Mouse (Mus musculus): ENCODE measurements around the gene Gemin4. TPM values are rescaled to one million over a fixed set of nuclear protein-coding genes. Genes with fewer than 3 reads are reported as not detected.
"Not testable (repeated sequence)": the region's sequence is repeated elsewhere in the genome, so short reads cannot be mapped to it uniquely, and the experiment has no call there.

Gene Gemin4
- polyA plus RNA-seq, 1 experiment from 2014 or later: 65.6 TPM

- Histone ChIP-seq H3K4me1 (peaks cover 27% of the 10 kb centered on the region), H3K27ac (no peak overlapping the region), H3K4me3 (no peak overlapping the region), H3K9me3 (no peaks in the 10 kb centered on the region), H3K36me3 (replicated peaks) (peaks cover 47% of the 10 kb centered on the region), H3K27me3 (ENCODE audit: poor library complexity, severe bottlenecking) (no peaks in the 10 kb centered on the region)
- DNase-seq (ENCODE audit: extremely low spot score, low spot score): no peak
Observed at GRCm38 (mm10) chr11:76246439-76246838, 29.0 kb upstream of the Gemin4 start.

GRCm38 (mm10) chr11:76243811-76244546, 26.5 kb upstream of the Gemin4 start:
- Histone ChIP-seq H3K4me1 (peaks cover 27% of the 10 kb centered on the region), H3K27ac (peak overlapping the region; percentile 90), H3K27me3 (ENCODE audit: poor library complexity, severe bottlenecking) (no peaks in the 10 kb centered on the region), H3K9me3 (no peaks in the 10 kb centered on the region), H3K36me3 (replicated peaks) (peaks cover 42% of the 10 kb centered on the region), H3K4me3 (peak overlapping the region; percentile 74)
- DNase-seq (ENCODE audit: extremely low spot score, low spot score): no peak
- WGBS: 4% methylated on average over 34 of the region's 34 CpGs

DNA sequence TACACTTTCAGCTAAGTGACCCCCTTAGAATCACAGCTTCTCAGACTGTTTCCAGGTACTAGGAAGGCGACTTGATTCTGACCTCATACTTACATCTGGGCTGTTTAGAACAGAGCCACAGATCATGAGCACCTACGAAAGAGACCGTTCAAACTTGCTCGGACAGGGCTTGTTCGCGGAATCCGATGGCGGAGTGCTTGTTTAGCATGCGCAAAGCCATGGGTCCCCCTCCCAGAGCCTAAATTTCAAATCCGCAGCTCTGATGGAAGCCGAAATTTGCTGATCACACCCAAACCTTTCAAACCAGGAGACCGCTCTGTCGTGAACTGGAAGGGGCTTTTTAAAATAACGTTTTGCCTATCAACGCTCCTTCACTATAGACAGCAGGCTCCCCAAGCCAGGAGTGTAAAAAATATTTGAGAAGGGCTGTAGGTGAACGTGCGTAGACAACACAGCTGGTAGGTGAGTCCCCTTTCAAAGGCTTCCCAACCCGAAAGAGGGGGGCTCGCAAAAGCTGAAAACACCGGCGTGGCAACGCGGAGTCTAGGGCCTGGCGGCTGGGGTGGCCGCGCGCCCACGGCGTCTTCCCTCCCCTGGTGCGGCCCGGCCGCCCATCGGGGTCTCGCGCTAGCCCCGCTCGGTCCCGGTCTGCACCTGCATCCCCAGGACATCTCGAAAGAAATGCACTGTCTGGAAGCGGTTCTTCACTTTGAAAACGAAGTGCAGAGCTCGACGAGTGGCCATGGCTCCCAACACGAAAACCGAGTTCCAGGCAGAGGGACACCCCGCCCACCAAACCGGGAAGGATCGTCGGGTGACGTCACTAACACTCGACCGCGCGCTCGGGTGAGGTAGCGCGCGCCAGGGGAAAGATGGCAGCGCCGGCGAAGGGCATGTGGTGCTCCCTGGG, 25.7 kb upstream of the Gemin4 start, which contains the start of the genes Mrm3 and Glod4:
TSS of gene Mrm3 (plus strand) at position 815 of the 910 bp plus-strand sequence.
TSS of gene Glod4 (minus strand) at position 825 of the 910 bp plus-strand sequence.
- under 1% methylated on average over 61 of the region's 61 CpGs for whole genome bisulfite sequencing
- Histone ChIP-seq H3K4me1 (peaks cover 27% of the 10 kb centered on the region), H3K9me3 (no peaks in the 10 kb centered on the region), H3K36me3 (replicated peaks) (peaks cover 42% of the 10 kb centered on the region), H3K27ac (peak within 1 kb of the TSS; percentile 90), H3K27me3 (ENCODE audit: poor library complexity, severe bottlenecking) (no peaks in the 10 kb centered on the region), H3K4me3 (peak within 1 kb of the TSS; percentile 74)
- peak; percentile 93 for DNase-seq (ENCODE audit: extremely low spot score, low spot score)

GRCm38 (mm10) chr11:76239750-76240149, 22.3 kb upstream of the Gemin4 start:
- H3K4me3 ChIP-seq: no peak overlapping the region
- H3K27me3 ChIP-seq (ENCODE audit: poor library complexity, severe bottlenecking): no peaks in the 10 kb centered on the region
- H3K4me1 ChIP-seq: peaks cover 23% of the 10 kb centered on the region
- no peak for DNase-seq (ENCODE audit: extremely low spot score, low spot score)
- H3K36me3 ChIP-seq (replicated peaks): peaks cover 54% of the 10 kb centered on the region
- no peak overlapping the region for H3K27ac ChIP-seq
- WGBS: 93% methylated on average over 2 of the region's 2 CpGs
- no peaks in the 10 kb centered on the region for H3K9me3 ChIP-seq

DNA sequence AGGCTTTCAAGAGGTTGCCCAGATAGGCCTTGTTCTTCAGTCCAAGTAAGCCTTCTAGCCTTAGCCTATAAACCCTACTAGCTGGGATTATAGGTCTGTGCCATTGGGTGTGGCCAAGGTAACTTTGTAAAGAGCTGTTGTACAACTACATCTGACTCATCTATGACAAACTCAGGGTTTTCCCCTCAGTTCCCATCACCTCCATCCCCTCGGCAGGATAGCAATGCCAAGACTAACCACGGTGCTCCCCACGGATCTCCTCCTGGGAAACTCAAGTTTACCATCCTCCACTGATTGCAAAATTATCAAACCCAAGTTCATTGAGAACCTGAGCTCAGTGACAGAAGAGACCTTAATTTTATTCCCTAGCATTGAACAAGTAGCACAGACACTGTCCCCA, 18.7 kb upstream of the Gemin4 start:
- 90% methylated on average over 3 of the region's 3 CpGs for WGBS
- no peak for DNase-seq (ENCODE audit: extremely low spot score, low spot score)
- H3K4me1 ChIP-seq: no peaks in the 10 kb centered on the region
- H3K27me3 ChIP-seq (ENCODE audit: poor library complexity, severe bottlenecking): no peaks in the 10 kb centered on the region
- peaks cover 90% of the 10 kb centered on the region for H3K36me3 ChIP-seq (replicated peaks)
- H3K4me3 ChIP-seq: no peak overlapping the region
- H3K27ac ChIP-seq: no peak overlapping the region
- H3K9me3 ChIP-seq: no peaks in the 10 kb centered on the region

DNA sequence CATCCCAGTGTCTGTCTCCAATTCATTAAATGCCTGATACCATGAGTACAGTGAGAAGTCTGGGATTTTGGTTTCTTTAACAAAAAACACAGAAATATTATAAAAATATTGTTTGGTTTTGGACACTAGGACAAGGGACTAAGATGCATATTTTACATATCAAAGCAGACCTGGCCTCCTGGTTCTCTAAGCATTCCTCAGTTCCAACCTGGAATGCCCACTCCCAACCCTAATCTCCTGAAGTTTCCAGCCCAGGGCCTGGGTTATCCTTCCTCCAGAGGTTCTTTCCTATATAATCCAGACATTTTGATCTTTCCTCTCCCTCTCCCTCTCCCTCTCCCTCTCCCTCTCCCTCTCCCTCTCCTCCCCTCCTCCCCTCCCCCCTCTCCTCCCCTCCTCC, 7.6 kb upstream of the Gemin4 start:
- H3K36me3 ChIP-seq (replicated peaks): peaks cover 77% of the 10 kb centered on the region

GRCm38 (mm10) chr11:76224631-76225030, 7.2 kb upstream of the Gemin4 start:
- H3K27me3 ChIP-seq (ENCODE audit: poor library complexity, severe bottlenecking): no peaks in the 10 kb centered on the region
- 90% methylated on average over 5 of the region's 5 CpGs for WGBS
- H3K4me3 ChIP-seq: no peak overlapping the region
- H3K27ac ChIP-seq: no peak overlapping the region
- no peaks in the 10 kb centered on the region for H3K9me3 ChIP-seq
- DNase-seq (ENCODE audit: extremely low spot score, low spot score): no peak
- H3K36me3 ChIP-seq (replicated peaks): peaks cover 79% of the 10 kb centered on the region
- H3K4me1 ChIP-seq: no peaks in the 10 kb centered on the region

More for the DNA sequence above, 7.6 kb upstream of the Gemin4 start:
- Histone ChIP-seq H3K27ac (no peak overlapping the region), H3K4me1 (no peaks in the 10 kb centered on the region), H3K9me3 (no peaks in the 10 kb centered on the region), H3K27me3 (ENCODE audit: poor library complexity, severe bottlenecking) (no peaks in the 10 kb centered on the region), H3K4me3 (no peak overlapping the region)
- DNase-seq (ENCODE audit: extremely low spot score, low spot score): no peak

DNA sequence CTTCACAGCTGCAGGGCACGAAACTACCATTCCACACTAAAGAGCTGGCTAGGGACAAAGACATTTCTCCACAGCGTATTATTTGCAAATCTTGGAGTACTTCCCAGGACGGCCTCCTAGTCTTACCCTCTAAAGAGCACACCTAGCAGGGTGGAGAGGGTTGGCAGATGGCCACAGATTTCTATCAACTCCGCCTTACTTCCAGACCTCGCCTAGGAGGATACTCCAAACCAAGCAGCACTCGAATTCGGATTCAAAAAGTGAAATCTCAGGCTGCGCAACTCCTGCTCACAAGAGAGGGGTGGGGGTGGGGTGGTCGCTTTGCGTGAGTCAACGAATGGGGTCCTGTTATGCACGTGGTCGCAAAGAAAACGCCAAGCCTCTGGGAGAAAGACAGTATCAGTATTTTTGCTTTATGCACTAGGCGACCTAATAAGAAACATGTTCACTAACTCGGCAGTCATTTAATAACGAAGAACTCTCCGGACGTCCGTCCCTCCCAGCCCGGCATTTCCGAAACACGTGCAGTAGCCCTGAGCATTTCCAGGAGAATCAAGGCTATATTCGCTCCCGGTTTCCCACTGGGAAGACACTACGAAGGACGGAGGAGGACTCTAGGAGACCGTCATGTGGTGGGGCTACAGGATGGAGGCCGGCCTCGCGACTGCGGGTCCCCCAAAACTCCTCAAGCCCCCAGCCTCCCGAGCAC, 629 bp downstream of the Gemin4 start:
- peaks cover 32% of the 10 kb centered on the region for H3K4me1 ChIP-seq
- no peaks in the 10 kb centered on the region for H3K9me3 ChIP-seq
- DNase-seq (ENCODE audit: extremely low spot score, low spot score): peak; percentile 52
- H3K36me3 ChIP-seq (replicated peaks): peaks cover 71% of the 10 kb centered on the region
- H3K4me3 ChIP-seq: peak overlapping the region; percentile 91
- no peaks in the 10 kb centered on the region for H3K27me3 ChIP-seq (ENCODE audit: poor library complexity, severe bottlenecking)
- WGBS: 6% methylated on average over 33 of the region's 33 CpGs
- peak overlapping the region; percentile 99 for H3K27ac ChIP-seq

DNA sequence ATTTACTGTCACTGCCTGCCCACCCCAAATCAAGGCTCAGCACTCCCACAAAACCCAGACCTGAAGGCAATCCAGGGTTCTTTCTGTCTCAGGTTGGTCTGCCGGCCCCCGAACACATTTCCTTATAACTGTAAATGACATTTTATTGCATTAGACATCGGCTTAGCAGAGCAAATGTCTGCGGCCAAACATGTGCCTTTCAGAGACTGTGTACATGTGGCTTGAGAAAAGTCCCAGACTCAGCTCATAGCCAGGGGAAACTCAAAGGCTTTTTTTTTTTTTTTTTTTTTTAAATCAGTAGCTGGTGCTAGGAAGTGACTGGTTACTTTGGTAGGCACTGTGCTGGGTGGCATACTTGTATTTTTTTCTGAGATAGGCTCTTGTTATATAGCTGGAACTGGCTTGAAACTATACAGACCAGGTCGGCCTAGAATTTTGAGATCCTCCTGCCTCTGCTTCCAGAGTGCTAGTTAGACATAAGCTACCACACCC, 1.4 kb downstream of the Gemin4 start:
- Histone ChIP-seq H3K36me3 (replicated peaks) (peaks cover 71% of the 10 kb centered on the region), H3K4me3 (peak overlapping the region; percentile 91), H3K27me3 (ENCODE audit: poor library complexity, severe bottlenecking) (no peaks in the 10 kb centered on the region), H3K4me1 (peaks cover 32% of the 10 kb centered on the region), H3K9me3 (no peaks in the 10 kb centered on the region), H3K27ac (peak overlapping the region; percentile 99)
- 96% methylated on average over 5 of the region's 5 CpGs for whole genome bisulfite sequencing
- no peak for DNase-seq (ENCODE audit: extremely low spot score, low spot score)

DNA sequence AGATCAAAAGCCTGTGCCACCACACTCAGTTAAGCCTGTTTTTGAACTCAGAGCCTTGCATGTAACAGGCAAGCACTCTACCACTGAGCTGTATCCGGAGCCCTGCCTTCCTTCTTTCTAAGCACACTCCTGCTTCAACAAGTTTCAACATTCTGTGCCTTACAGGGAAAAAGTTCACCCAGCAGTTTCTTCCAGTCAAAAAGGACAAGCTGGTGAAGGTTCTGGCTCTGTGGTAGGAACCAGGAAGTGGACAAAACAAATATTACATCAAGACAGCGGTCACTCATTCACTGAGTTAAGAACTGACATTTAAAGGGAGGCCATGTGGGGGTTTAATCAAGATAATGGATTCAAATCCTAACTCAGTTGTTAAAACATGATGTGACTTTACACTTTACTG, 2.5 kb downstream of the Gemin4 start:
- Histone ChIP-seq H3K4me3 (no peak overlapping the region), H3K27me3 (ENCODE audit: poor library complexity, severe bottlenecking) (no peaks in the 10 kb centered on the region), H3K36me3 (replicated peaks) (peaks cover 73% of the 10 kb centered on the region), H3K9me3 (no peaks in the 10 kb centered on the region), H3K27ac (no peak overlapping the region), H3K4me1 (peaks cover 32% of the 10 kb centered on the region)
- 96% methylated on average over 2 of the region's 2 CpGs for WGBS
- DNase-seq (ENCODE audit: extremely low spot score, low spot score): no peak

DNA sequence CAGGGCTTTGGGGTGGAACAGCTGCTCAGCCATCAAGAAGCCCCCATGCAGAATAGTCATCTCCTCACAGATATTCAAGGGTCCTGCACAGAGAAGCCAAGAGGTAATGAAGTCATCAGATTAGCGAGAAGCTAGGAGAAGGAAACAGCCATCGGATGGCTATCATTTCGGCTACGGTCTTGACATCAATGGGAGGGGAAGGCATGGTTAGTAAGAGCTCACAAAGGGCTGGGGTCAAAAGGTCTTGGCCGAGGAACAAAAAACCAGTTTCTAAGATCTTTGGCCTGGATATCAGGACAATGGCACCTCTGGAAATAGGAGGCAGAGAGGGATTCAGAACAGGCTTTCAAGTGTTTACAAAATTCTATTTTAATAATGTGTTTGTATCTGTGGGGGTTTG, 3.6 kb downstream of the Gemin4 start:
- no peak for DNase-seq (ENCODE audit: extremely low spot score, low spot score)
- H3K9me3 ChIP-seq: no peaks in the 10 kb centered on the region
- H3K27me3 ChIP-seq (ENCODE audit: poor library complexity, severe bottlenecking): no peaks in the 10 kb centered on the region
- peaks cover 32% of the 10 kb centered on the region for H3K4me1 ChIP-seq
- H3K4me3 ChIP-seq: no peak overlapping the region
- H3K36me3 ChIP-seq (replicated peaks): peaks cover 74% of the 10 kb centered on the region
- H3K27ac ChIP-seq: no peak overlapping the region
- WGBS: 48% methylated on average over 5 of the region's 5 CpGs

- Histone ChIP-seq H3K4me1 (peaks cover 19% of the 10 kb centered on the region), H3K36me3 (replicated peaks) (peaks cover 95% of the 10 kb centered on the region)
- 96% methylated on average over 5 of the region's 6 CpGs for WGBS
- DNase-seq (ENCODE audit: extremely low spot score, low spot score); H3K9me3 ChIP-seq; H3K27me3 ChIP-seq (ENCODE audit: poor library complexity, severe bottlenecking); H3K4me3 ChIP-seq; H3K27ac ChIP-seq: not testable (repeated sequence)
Observed at GRCm38 (mm10) chr11:76211595-76211994, 5.9 kb downstream of the Gemin4 start.
